Mouse (Mus musculus) urinary bladder, postnatal 25 days (tissue): Measurements from ENCODE around the gene Sh3rf1.

ENCODE experiments used
- DNase-seq: peaks from one replicate; pipeline ENCODE4 v3.0.0; 2022; ENCODE audit warnings: low spot score

Sh3rf1 gene

GRCm38 (mm10) chr8:61426072-61426471 lies 202.4 kb downstream of the Sh3rf1 start:
- DNase-seq, result no peak

GRCm38 (mm10) chr8:61426671-61427070 lies 203.0 kb downstream of the Sh3rf1 start:
- DNase-seq, result no peak

- no peak for DNase-seq
These were observed 204.4 kb downstream of the Sh3rf1 start for GRCm38 (mm10) chr8:61427916-61428681.

- no peak for DNase-seq
These were observed 205.3 kb downstream of the Sh3rf1 start for GRCm38 (mm10) chr8:61428821-61429482.

- DNase-seq, result no peak
These were observed 211.8 kb downstream of the Sh3rf1 start for GRCm38 (mm10) chr8:61435481-61435880.

GRCm38 (mm10) chr8:61436147-61436546 lies 212.5 kb downstream of the Sh3rf1 start:
- DNase-seq, result no peak

GRCm38 (mm10) chr8:61436586-61437304 lies 213.1 kb downstream of the Sh3rf1 start:
- no peak for DNase-seq

- DNase-seq, result no peak
These were observed 213.6 kb downstream of the Sh3rf1 start for GRCm38 (mm10) chr8:61437305-61437605.

GRCm38 (mm10) chr8:61442988-61443387 lies 219.3 kb downstream of the Sh3rf1 start:
- DNase-seq, result no peak

- no peak for DNase-seq
These were observed 220.7 kb downstream of the Sh3rf1 start for GRCm38 (mm10) chr8:61444358-61444757.
